Mouse (Mus musculus) brown adipose tissue, adult 24 weeks (tissue): ENCODE data around the gene Cnot6l. TPM values are rescaled to one million over a fixed set of nuclear protein-coding genes. Genes with fewer than 3 reads are reported as not detected.

Source experiments
- H3K27ac ChIP-seq: fragments of 200-500 bp; replicated peaks from 2 replicates; pipeline ENCODE4 v1.5.1; 2012; ENCODE audit warnings: low read depth, mild to moderate bottlenecking, low read length
- H3K4me1 ChIP-seq: fragments of 200-500 bp; 2 replicates; pipeline ENCODE4 v1.6.1; 2012; ENCODE audit warnings: low read length, mixed read lengths; ENCODE audit not compliant: control insufficient read depth, insufficient read depth, insufficient read length
- H3K4me3 ChIP-seq: fragments of 200-500 bp; 2 replicates; pipeline ENCODE4 v1.5.1; 2012; ENCODE audit warnings: low read depth, mild to moderate bottlenecking, low read length, moderate library complexity; ENCODE audit not compliant: insufficient read depth
- polyA plus RNA-seq: library from polyadenylated mRNA; stranded (reverse); fragments of >200 nt; gene quantifications from 2 replicates; pipeline ENCODE4 v1.2.4, GENCODE M21; 2012; ENCODE audit not compliant: missing spikeins, insufficient read depth, insufficient read length

Gene Cnot6l
- polyA plus RNA-seq, 1 experiment, result 11.8 TPM

DNA sequence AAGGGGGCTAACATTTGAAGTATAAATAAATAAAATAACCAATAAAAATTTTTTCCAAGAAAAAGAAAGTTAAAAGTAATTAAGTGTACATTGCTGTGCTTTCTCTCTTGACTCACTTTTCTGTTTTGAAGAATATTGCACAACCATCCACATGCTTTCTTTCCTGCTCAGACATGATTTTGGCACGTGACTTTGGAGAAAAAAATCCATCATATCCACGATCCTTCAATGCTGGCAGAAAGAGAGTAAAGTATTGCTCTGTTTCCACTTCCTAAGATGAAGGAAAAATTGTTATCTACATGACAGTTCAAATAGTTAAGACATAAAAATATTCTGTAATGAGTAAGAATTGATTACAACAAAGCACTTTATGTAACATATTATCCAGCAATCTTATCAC is 72.5 kb downstream of the Cnot6l start:
- no peaks in the 10 kb centered on the region for H3K4me1 ChIP-seq
- H3K4me3 ChIP-seq, result no peak overlapping the region
- no peak overlapping the region for H3K27ac ChIP-seq

DNA sequence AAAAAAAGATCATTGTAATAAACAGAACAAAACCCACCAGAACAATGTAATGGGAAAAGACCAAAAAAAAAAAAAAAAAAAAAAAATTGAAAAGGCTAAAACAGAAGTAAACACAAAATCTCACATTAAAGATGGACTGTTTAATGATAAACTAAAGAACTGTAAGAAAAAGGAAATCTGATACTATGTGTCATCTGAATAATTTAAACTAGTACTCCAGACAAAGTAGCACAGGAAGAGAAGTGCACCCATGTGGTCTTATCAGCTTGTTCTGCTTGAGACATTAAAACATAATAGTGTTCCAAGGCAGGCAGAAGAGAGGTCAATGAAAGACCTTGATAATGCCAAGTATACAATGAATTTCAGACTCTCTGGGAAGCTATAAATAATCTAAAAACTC is 78.6 kb downstream of the Cnot6l start:
- no peak overlapping the region for H3K27ac ChIP-seq
- H3K4me1 ChIP-seq, result no peaks in the 10 kb centered on the region
- no peak overlapping the region for H3K4me3 ChIP-seq

DNA sequence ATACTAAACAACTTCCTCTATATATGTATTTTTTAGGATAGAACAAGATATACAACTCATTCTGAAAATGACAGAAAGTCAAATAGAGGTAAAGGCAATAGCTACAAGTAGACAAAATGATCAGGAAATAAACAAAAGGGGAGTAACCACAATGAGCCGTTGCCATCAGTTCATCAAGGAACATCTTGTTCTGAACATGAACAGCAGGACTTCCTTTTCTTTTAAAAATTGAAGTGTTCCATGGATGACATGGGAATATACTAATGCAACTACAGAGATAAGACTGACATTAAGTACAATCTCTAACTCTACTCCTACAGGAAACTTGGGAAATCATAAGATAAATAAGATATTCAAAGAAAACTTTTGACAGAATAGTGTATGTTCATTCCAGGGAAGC is 84.9 kb downstream of the Cnot6l start:
- Histone ChIP-seq H3K4me3 (no peak overlapping the region), H3K4me1 (no peaks in the 10 kb centered on the region), H3K27ac (no peak overlapping the region)

DNA sequence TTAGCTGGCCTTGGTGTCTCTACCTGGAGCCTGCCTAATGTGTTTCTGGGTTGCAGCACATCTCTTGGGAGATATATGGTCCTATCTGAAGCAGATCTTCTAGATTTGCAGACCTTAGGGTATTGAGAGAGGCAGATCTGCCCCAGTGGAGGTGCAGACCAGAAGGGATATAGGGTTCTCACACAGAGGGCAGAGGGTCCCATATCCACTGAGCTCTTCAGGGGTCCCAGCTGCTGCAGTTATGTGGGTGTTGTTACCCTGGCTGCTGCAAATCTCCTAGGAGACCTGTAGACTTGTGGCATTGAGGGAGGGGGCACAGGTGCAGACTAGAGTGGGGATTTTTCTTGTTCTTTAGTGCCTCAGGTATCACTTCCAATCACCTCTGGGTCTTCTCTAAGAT is 98.4 kb downstream of the Cnot6l start:
- Histone ChIP-seq H3K4me1 (no peaks in the 10 kb centered on the region), H3K4me3 (no peak overlapping the region), H3K27ac (no peak overlapping the region)

DNA sequence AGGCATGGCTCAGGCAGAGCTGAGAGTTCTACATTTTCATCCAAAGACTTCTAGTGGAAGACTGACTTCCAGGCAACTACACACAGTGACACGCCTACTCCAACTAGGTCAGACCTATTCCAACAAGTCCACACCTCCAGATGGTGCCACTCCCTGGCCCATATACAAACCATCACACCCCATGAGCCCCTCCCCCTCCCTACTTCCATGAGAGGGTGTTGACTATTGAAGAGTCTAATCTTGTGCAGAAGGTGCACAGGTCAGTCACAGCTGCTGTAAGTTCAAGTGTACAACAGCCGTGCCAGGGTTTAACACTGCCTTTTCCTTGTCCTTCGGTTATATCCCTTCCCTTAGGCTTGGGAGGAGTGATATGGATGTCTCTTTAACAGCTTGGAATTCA is 121.5 kb downstream of the Cnot6l start:
- Histone ChIP-seq H3K4me1 (no peaks in the 10 kb centered on the region), H3K4me3 (no peak overlapping the region), H3K27ac (no peak overlapping the region)

DNA sequence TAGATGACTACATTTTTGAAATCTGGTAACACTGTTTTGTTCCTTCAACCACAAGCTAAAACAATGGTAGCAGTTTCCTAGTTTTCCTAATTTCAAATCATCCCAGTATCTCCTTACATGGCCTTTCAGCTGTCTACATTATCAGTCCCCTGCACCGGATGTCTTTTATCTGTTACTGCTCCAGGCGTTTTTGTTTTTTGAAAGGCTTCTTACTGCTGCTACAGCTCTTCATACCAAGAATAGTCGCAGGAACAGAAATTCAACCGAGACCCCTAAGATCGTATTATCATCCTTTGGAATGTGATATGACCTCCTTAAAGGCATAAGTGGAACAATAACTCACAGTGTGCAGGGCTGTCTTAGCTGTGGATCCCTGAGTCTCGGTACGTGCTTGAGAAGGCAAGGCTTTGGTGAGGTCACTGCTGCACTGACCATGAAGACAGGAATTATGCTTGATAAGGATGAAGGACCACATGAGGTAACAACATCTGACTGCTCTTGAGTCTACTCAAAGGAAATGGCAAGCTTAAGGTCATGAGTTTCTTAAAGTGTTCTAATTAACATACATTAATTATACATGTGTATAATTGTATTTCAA is 122.4 kb downstream of the Cnot6l start:
- no peak overlapping the region for H3K4me3 ChIP-seq
- no peaks in the 10 kb centered on the region for H3K4me1 ChIP-seq
- no peak overlapping the region for H3K27ac ChIP-seq

DNA sequence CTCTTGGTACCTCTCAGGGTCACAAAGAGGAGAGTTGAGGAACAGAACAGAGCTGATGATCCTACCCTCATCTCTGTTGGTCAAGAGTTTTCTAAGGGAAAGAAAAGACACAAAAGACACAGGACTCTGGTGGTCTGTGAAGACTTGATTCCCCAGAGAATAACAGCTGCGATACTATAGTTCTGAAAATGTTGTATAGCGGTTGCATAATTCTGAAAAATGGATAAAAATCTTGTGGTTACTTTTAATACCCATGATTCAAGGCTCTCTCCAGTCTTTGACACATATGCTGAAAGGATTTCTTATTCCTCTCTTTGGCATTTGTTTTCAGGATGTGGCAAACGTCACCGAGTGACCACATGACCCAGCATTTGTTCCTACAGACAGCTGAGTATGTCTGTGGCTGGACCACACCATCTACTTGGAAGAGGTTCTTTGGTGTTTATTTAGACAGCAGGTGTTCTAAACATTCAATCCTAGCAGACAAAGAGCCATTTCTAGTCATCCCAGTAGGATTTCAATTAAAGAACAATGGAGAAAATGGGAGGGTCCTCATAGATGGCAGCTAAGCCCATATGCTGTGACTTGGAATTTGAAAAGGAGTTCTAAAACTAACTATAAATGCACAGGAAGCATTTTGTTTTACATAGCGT is 124.7 kb downstream of the Cnot6l start:
- no peaks in the 10 kb centered on the region for H3K4me1 ChIP-seq
- H3K4me3 ChIP-seq, result no peak overlapping the region
- H3K27ac ChIP-seq, result no peak overlapping the region

DNA sequence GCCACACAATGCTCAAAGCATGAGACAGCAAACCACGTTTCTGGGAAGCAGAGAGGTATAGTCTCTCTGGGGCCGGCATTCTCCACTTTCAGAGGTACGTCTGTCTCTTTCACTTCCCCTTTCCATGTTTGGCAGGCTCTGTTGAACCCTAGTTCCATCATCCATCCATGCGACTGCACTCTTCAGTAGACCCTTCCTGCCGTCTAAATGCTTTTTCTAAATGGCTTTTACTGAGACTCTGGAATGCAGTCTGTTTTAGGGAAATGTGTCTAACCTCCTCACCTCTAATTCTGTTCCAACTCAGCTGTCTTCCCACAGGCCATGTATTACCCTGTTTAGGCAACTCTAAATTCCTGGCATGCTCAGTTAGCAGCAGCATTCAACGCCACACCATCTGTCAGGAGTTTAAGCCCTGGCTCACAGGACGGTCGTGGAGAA is 126.3 kb downstream of the Cnot6l start:
- no peak overlapping the region for H3K4me3 ChIP-seq
- no peak overlapping the region for H3K27ac ChIP-seq
- no peaks in the 10 kb centered on the region for H3K4me1 ChIP-seq

DNA sequence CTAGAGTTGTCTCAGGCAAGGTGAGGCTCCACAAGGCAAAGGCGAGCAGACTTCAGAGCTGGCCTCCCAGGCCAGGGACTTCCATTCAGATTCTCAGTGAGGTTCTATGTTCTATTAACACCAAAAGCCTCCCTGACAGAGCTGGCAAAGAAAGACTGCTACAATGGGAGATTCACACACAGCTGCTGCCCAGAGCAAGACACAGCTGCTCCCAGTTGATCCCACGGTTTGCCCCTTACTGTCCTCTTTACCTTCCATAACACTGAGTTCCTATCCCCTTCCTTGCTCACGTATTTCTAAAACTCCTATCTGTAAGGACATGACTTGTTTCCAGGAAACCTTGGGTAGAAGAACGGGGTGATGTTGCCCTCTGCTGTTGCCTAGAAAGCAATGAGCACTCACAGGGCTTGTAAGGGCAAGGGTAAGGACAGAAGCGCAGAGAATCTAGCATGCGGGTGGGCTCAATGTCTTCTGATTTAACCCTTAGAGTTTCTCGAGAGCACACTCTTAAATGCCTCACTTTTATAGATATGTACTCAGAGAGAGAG is 127.8 kb downstream of the Cnot6l start:
- no peak overlapping the region for H3K4me3 ChIP-seq
- H3K27ac ChIP-seq, result no peak overlapping the region
- H3K4me1 ChIP-seq, result no peaks in the 10 kb centered on the region

DNA sequence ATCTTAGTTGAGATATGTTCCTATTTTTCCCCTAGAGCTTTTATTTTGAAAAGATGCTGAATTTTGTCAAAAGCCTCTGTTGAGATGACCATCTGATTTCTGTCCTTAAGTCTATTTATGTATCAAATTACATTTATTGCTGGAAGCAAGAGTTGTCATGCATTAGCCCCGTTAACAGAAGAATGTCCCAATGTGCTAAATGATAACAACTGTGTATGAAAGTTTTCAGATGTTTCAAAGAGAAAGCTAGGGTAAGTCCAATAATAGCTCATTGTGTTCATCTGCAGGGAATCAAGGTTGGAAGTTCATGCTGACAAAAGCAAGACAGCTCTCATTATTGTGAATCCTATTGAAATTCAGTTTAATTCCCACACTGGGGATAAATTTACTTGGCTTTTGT is 129.9 kb downstream of the Cnot6l start:
- Histone ChIP-seq H3K4me1 (no peaks in the 10 kb centered on the region), H3K4me3 (no peak overlapping the region), H3K27ac (no peak overlapping the region)

DNA sequence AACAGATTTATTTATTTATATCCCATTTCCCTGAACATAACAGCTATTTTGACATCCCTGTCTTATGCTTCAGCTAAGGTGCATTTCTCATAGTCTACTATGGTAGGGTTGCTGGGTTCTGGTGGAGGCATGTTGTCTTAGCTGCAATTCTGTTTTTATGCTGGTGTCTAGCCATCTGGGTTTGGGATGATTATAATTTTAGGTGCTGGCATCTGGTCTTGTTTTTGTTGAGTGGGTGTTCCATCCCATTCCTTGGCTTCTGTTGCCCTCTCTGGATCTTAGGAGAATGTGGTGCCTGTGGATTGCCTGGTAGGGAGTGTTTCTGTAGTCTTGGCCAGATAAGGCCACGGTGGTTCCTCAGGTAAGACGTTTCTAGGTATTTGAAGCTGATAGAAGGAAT is 134.2 kb downstream of the Cnot6l start:
- no peak overlapping the region for H3K4me3 ChIP-seq
- H3K4me1 ChIP-seq, result no peaks in the 10 kb centered on the region
- H3K27ac ChIP-seq, result no peak overlapping the region

Other genes starting within 250 kb of the Cnot6l start
- gene Cxcl13, start 207.2 kb downstream of the Cnot6l start, polyA plus RNA-seq, result 2.3 and 5.7 TPM in 2 replicates
- 36.1 and 36.6 TPM in 2 replicates for gene Mrpl1, start 45.3 kb upstream of the Cnot6l start, polyA plus RNA-seq
- gene Fras1, start 209.8 kb upstream of the Cnot6l start, polyA plus RNA-seq, result 0.08 and 0.38 TPM in 2 replicates